Mouse (Mus musculus): ENCODE data around the gene Csnka2ip. TPM values are rescaled to one million over a fixed set of nuclear protein-coding genes. Genes with fewer than 3 reads are reported as not detected.

Csnka2ip gene
- total RNA-seq (2021) = not detected
- long read RNA-seq, experiment 1 = 0 reads
- long read RNA-seq, experiment 2 = 0 reads

GRCm38 (mm10) chr16:64602308-64602707, at the start of gene Csnka2ip:
Gene Csnka2ip, minus strand, starts transcription at chr16:64602408.
- no peak for DNase-seq

- DNase-seq = no peak
Observed at GRCm38 (mm10) chr16:64649594-64650290, 47.5 kb upstream of the Csnka2ip start.

- DNase-seq = no peak
Observed at GRCm38 (mm10) chr16:64647771-64648170, 45.6 kb upstream of the Csnka2ip start.

- DNase-seq = no peak
Observed at GRCm38 (mm10) chr16:64635110-64635509, 32.9 kb upstream of the Csnka2ip start.

GRCm38 (mm10) chr16:64620116-64620515, 17.9 kb upstream of the Csnka2ip start:
- DNase-seq = no peak

- DNase-seq = no peak
Observed at GRCm38 (mm10) chr16:64614648-64615047, 12.4 kb upstream of the Csnka2ip start.

GRCm38 (mm10) chr16:64607793-64608192, 5.6 kb upstream of the Csnka2ip start:
- no peak for DNase-seq

GRCm38 (mm10) chr16:64586825-64587224, 15.4 kb downstream of the Csnka2ip start:
- DNase-seq = no peak

- no peak for DNase-seq
Observed at GRCm38 (mm10) chr16:64586262-64586619, 16.0 kb downstream of the Csnka2ip start.

GRCm38 (mm10) chr16:64585599-64586261, 16.5 kb downstream of the Csnka2ip start:
- no peak for DNase-seq

GRCm38 (mm10) chr16:64584591-64584990, 17.6 kb downstream of the Csnka2ip start:
- DNase-seq = peak in 1 of 2 experiments; percentile 13

- no peak for DNase-seq
Observed at GRCm38 (mm10) chr16:64583406-64583805, 18.8 kb downstream of the Csnka2ip start.

- DNase-seq = peak; percentile 5 to 28
Observed at GRCm38 (mm10) chr16:64569496-64569895, 32.7 kb downstream of the Csnka2ip start.

- no peak for DNase-seq
Observed at GRCm38 (mm10) chr16:64563081-64563480, 39.1 kb downstream of the Csnka2ip start.

GRCm38 (mm10) chr16:64558518-64558917, 43.7 kb downstream of the Csnka2ip start:
- DNase-seq = no peak

- DNase-seq = no peak
Observed at GRCm38 (mm10) chr16:64526883-64527282, 75.3 kb downstream of the Csnka2ip start.

GRCm38 (mm10) chr16:64524051-64524645, 78.1 kb downstream of the Csnka2ip start:
- DNase-seq = no peak

- DNase-seq = no peak
Observed at GRCm38 (mm10) chr16:64513423-64513822, 88.8 kb downstream of the Csnka2ip start.

Other genes with a start within 250 kb of the Csnka2ip start
- 10 to 100 TPM; 27.7 to 31.7 TPM for gene 4930453N24Rik, start 168.8 kb upstream of the Csnka2ip start, total RNA-seq (2021)
- 10 to 100 TPM; 18.7 to 23.3 TPM for gene Zfp654, start 249.2 kb upstream of the Csnka2ip start, total RNA-seq (2021)
- gene Cggbp1, start 249.6 kb upstream of the Csnka2ip start, total RNA-seq (2021) = 100 to 1,000 TPM; 131 to 157 TPM

All from adrenal gland, postnatal 36 days (tissue).